Mouse (Mus musculus) myocyte (in vitro differentiated cells): ENCODE data around the gene Bcl2l14.

Source experiments
- CEBPB ChIP-seq: IDR thresholded peaks from 2 replicates; pipeline ENCODE4 v1.6.1; 2011; ENCODE audit warnings: mild to moderate bottlenecking, moderate library complexity; ENCODE audit not compliant: poor library complexity, insufficient read depth, severe bottlenecking
- E2F4 ChIP-seq: IDR thresholded peaks from one replicate; pipeline ENCODE4 v1.6.1; 2011; ENCODE audit warnings: mild to moderate bottlenecking, control low read depth, moderate library complexity; ENCODE audit not compliant: insufficient read depth
- MAX ChIP-seq: IDR thresholded peaks from one replicate; pipeline ENCODE4 v1.6.1; 2011; ENCODE audit warnings: low read depth, mild to moderate bottlenecking, control low read depth
- MYOD1 ChIP-seq, 3 experiments: IDR thresholded peaks; one replicate each; pipeline ENCODE4 v1.6.1; 2011; ENCODE audit warnings: control low read depth in 2 of 3, low read depth in 2 of 3, mild to moderate bottlenecking in 2 of 3, moderate library complexity in 1 of 3; ENCODE audit not compliant: insufficient read length in 2 of 3, control insufficient read depth in 1 of 3
- MYOG ChIP-seq, 3 experiments: IDR thresholded peaks; one replicate each; pipeline ENCODE4 v1.6.1; 2011; ENCODE audit warnings: control low read depth in 2 of 3, low read depth in 2 of 3, mild to moderate bottlenecking in 2 of 3; ENCODE audit not compliant: insufficient read length in 2 of 3, control insufficient read depth in 1 of 3, insufficient read depth in 1 of 3
- POLR2A ChIP-seq: IDR thresholded peaks from one replicate; pipeline ENCODE4 v1.6.1; 2011; ENCODE audit warnings: low read depth, mild to moderate bottlenecking, control low read depth, moderate library complexity; ENCODE audit not compliant: insufficient read length
- POLR2AphosphoS2 ChIP-seq: IDR thresholded peaks from one replicate; pipeline ENCODE4 v1.6.1; 2011; ENCODE audit warnings: low read depth, control low read depth; ENCODE audit not compliant: insufficient read length
- REST ChIP-seq: IDR thresholded peaks from one replicate; pipeline ENCODE4 v1.6.1; 2011; ENCODE audit warnings: mild to moderate bottlenecking, control low read depth, moderate library complexity; ENCODE audit not compliant: insufficient read depth, insufficient read length
- SRF ChIP-seq: IDR thresholded peaks from one replicate; pipeline ENCODE4 v1.6.1; 2011; ENCODE audit warnings: low read depth; ENCODE audit not compliant: control insufficient read depth, insufficient read length
- TCF12 ChIP-seq: IDR thresholded peaks from one replicate; pipeline ENCODE4 v1.6.1; 2011; ENCODE audit warnings: mild to moderate bottlenecking, control low read depth; ENCODE audit not compliant: poor library complexity, insufficient read depth, severe bottlenecking
- USF1 ChIP-seq: IDR thresholded peaks from one replicate; pipeline ENCODE4 v1.6.1; 2011; ENCODE audit warnings: low read depth, mild to moderate bottlenecking, control low read depth, moderate library complexity

- no peak for TF ChIP-seq MYOG (IDR thresholded peaks at IDR 0.05; ENCODE audit: control insufficient read depth in 1 of 3, insufficient read depth in 1 of 3, insufficient read length in 2 of 3, low read depth in 2 of 3)
- TF ChIP-seq MAX, result no peak
- no peak for TF ChIP-seq POLR2A
- no peak for TF ChIP-seq CEBPB
- no peak for TF ChIP-seq E2F4
- TF ChIP-seq USF1, result no peak
- TF ChIP-seq TCF12, result no peak
- no peak for TF ChIP-seq REST
- no peak for TF ChIP-seq POLR2AphosphoS2
- TF ChIP-seq MYOD1 (IDR thresholded peaks at IDR 0.05; ENCODE audit: control insufficient read depth in 1 of 3, insufficient read length in 2 of 3, low read depth in 2 of 3), result no peak
- TF ChIP-seq SRF, result no peak
Observed at GRCm38 (mm10) chr6:134441716-134442115, 45.6 kb downstream of the Bcl2l14 start.
